Mouse (Mus musculus): ENCODE measurements at regions not wholly inside any gene's neighbourhood (a gene's known extent, or its start where the extent isn't known, plus 50 kb on each side); places are given as distances from the start of the nearest gene placed in this dataset.
"Not testable (repeated sequence)": the region's sequence is repeated elsewhere in the genome, so short reads cannot be mapped to it uniquely, and the experiment has no call there.

- no peak for DNase-seq
Observed at GRCm38 (mm10) chr5:4355609-4356224, 163.6 kb downstream of the Mterf1b start.

GRCm38 (mm10) chr5:4356555-4357273 is 164.5 kb downstream of the Mterf1b start:
- not testable (repeated sequence) for DNase-seq

GRCm38 (mm10) chr5:4361547-4361946 is 169.4 kb downstream of the Mterf1b start:
- DNase-seq, result not testable (repeated sequence)

- not testable (repeated sequence) for DNase-seq
Observed at GRCm38 (mm10) chr5:4384719-4385118, 192.6 kb downstream of the Mterf1b start.

- DNase-seq, result no peak
Observed at GRCm38 (mm10) chr5:4391083-4391482, 198.9 kb downstream of the Mterf1b start.

GRCm38 (mm10) chr5:4394353-4395052 is 202.3 kb downstream of the Mterf1b start:
- not testable (repeated sequence) for DNase-seq

- DNase-seq, result no peak
Observed at GRCm38 (mm10) chr5:4398087-4398486, 205.9 kb downstream of the Mterf1b start.

- no peak for DNase-seq
Observed at GRCm38 (mm10) chr5:4417761-4418160, 225.6 kb downstream of the Mterf1b start.

Data from kidney, postnatal 36 days (tissue).